Mouse (Mus musculus): ENCODE measurements at regions not wholly inside any gene's neighbourhood (a gene's known extent, or its start where the extent isn't known, plus 50 kb on each side); places are given as distances from the start of the nearest gene placed in this dataset.

DNA sequence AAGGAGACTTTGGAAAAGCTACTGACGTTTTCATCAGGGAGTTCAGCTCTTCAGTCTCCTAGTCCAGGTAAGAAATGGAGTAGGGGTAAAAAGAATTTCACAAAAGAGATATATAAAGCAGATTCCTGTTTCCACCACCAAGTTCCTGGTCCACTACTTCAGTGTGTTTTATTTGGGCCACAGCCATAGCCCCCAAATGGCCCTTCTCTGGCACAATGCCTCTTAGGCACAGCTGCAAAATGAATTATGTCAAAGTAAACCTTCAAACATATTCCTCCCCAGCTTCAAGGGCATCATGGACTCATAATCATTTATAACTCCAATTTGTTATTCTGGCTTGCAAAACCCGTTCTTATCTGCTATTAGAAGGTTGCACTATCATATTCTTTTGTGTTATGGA lies 325.1 kb downstream of the Slc6a15 start:
- no peak for TF ChIP-seq CTCF (IDR thresholded peaks at IDR 0.05)
- no peak for TF ChIP-seq POLR2A (IDR thresholded peaks at IDR 0.05; ENCODE audit: insufficient read depth, low read depth, low read length)
- no peak for TF ChIP-seq EP300 (IDR thresholded peaks at IDR 0.05; ENCODE audit: insufficient read depth, low read depth, low read length)

Measured in heart, adult 2 months (tissue).